Mouse (Mus musculus) cortical plate, adult 2 months (tissue): ENCODE measurements at regions not wholly inside any gene's neighbourhood (a gene's known extent, or its start where the extent isn't known, plus 50 kb on each side); places are given as distances from the start of the nearest gene placed in this dataset.

ENCODE experiments used
- CTCF ChIP-seq: fragments of 200-500 bp; IDR thresholded peaks from 2 replicates; pipeline ENCODE4 v1.5.1; 2011; ENCODE audit warnings: mild to moderate bottlenecking, control low read depth, low read length; ENCODE audit not compliant: insufficient read depth; ENCODE audit errors: extremely low read depth
- POLR2A ChIP-seq: fragments of 200-500 bp; IDR thresholded peaks from 2 replicates; pipeline ENCODE4 v1.6.1; 2011; ENCODE audit warnings: mild to moderate bottlenecking, low read length, control low read depth; ENCODE audit not compliant: insufficient read depth; ENCODE audit errors: extremely low read depth

DNA sequence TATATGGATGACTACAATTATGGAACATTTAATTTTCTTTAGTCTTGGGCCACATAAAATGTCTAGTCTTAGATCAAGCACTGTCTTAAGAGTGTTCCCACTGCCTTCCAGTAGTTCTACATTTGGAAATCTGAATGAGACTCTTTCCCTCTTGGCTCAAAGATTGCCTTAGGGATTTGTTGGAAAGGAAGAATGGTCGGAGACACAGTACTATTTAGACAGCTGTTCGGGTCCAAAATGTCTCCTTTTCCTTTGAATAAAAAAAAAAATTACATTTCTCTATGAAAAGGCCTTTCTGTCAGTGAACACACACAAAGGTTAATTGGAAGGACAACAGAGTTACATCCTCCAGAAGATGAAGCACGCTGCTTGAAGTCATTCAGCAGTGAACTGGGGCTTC, 1173.8 kb downstream of the Sorcs3 start:
- TF ChIP-seq CTCF (no peak), POLR2A (no peak)
